Mouse (Mus musculus): ENCODE data around the gene Polr3e. TPM values are rescaled to one million over a fixed set of nuclear protein-coding genes. Genes with fewer than 3 reads are reported as not detected.
"Not testable (repeated sequence)": the region's sequence is repeated elsewhere in the genome, so short reads cannot be mapped to it uniquely, and the experiment has no call there.

Polr3e gene
- total and polyA plus RNA-seq, 3 experiments: 39.1 to 50.1 TPM; not detected in 1

- peak; percentile 96 for TF ChIP-seq TBP (IDR thresholded peaks at IDR 0.05; ENCODE audit: low read depth, low read length)
- H3K27ac ChIP-seq (ENCODE audit: control insufficient read depth, low read depth, low read length); H3K4me3 ChIP-seq (ENCODE audit: control insufficient read depth in 1 of 2, insufficient read depth in 1 of 2, low read depth in 2 of 2, low read length in 2 of 2); H3K36me3 ChIP-seq (ENCODE audit: control insufficient read depth in 1 of 2, insufficient read depth in 2 of 2, low read length in 2 of 2); H3K4me1 ChIP-seq (ENCODE audit: control insufficient read depth in 1 of 2, insufficient read depth in 2 of 2, low read length in 2 of 2); H3K9me3 ChIP-seq (replicated peaks; ENCODE audit: insufficient read depth, low read length); H3K79me2 ChIP-seq (ENCODE audit: control insufficient read depth, insufficient read depth, low read length, poor library complexity); H3K9ac ChIP-seq (ENCODE audit: control insufficient read depth, low read depth, low read length, poor library complexity, severe bottlenecking); H3K27me3 ChIP-seq (ENCODE audit: control insufficient read depth in 1 of 2, insufficient read depth in 2 of 2, low read length in 2 of 2): not testable (repeated sequence)
- peak; percentile 28 for DNase-seq (ENCODE audit: low read depth, low spot score)
Measured at GRCm38 (mm10) chr7:120953591-120953990, 36.0 kb downstream of the Polr3e start.

GRCm38 (mm10) chr7:120960116-120960515 is 42.6 kb downstream of the Polr3e start:
- H3K4me3 ChIP-seq (ENCODE audit: control insufficient read depth in 1 of 2, insufficient read depth in 1 of 2, low read depth in 2 of 2, low read length in 2 of 2): no peak overlapping the region
- no peak for DNase-seq (ENCODE audit: low read depth, low spot score)
- H3K79me2 ChIP-seq (ENCODE audit: control insufficient read depth, insufficient read depth, low read length, poor library complexity): no peaks in the 10 kb centered on the region
- TF ChIP-seq CHD2 (IDR thresholded peaks at IDR 0.05; ENCODE audit: low read length) (no peak), MAX (IDR thresholded peaks at IDR 0.05; ENCODE audit: low read length) (no peak), RCOR1 (IDR thresholded peaks at IDR 0.05; ENCODE audit: low read depth, low read length) (no peak), POLR2AphosphoS5 (IDR thresholded peaks at IDR 0.05; ENCODE audit: borderline replicate concordance, low read depth, low read length) (no peak), TAL1 (IDR thresholded peaks at IDR 0.05; ENCODE audit: low read length) (no peak), POLR2AphosphoS2 (IDR thresholded peaks at IDR 0.05; ENCODE audit: low read length) (no peak), ZKSCAN1 (IDR thresholded peaks at IDR 0.05; ENCODE audit: low read depth, low read length) (no peak), RAD21 (IDR thresholded peaks at IDR 0.05; ENCODE audit: low read depth, low read length) (no peak)
- H3K27ac ChIP-seq (ENCODE audit: control insufficient read depth, low read depth, low read length): no peak overlapping the region
- H3K27me3 ChIP-seq (ENCODE audit: control insufficient read depth in 1 of 2, insufficient read depth in 2 of 2, low read length in 2 of 2): no peaks in the 10 kb centered on the region
- H3K9ac ChIP-seq (ENCODE audit: control insufficient read depth, low read depth, low read length, poor library complexity, severe bottlenecking): no peak overlapping the region
- no peaks in the 10 kb centered on the region for H3K9me3 ChIP-seq (replicated peaks; ENCODE audit: insufficient read depth, low read length)
- peaks cover 0 to 4% of the 10 kb centered on the region in 2 experiments; a peak in 2 of 4 replicates for H3K36me3 ChIP-seq (ENCODE audit: control insufficient read depth in 1 of 2, insufficient read depth in 2 of 2, low read length in 2 of 2)
- H3K4me1 ChIP-seq (ENCODE audit: control insufficient read depth in 1 of 2, insufficient read depth in 2 of 2, low read length in 2 of 2): no peaks in the 10 kb centered on the region

GRCm38 (mm10) chr7:120960601-120961000 is 43.1 kb downstream of the Polr3e start:
- no peaks in the 10 kb centered on the region for H3K9me3 ChIP-seq (replicated peaks; ENCODE audit: insufficient read depth, low read length)
- no peaks in the 10 kb centered on the region for H3K27me3 ChIP-seq (ENCODE audit: control insufficient read depth in 1 of 2, insufficient read depth in 2 of 2, low read length in 2 of 2)
- H3K9ac ChIP-seq (ENCODE audit: control insufficient read depth, low read depth, low read length, poor library complexity, severe bottlenecking): no peak overlapping the region
- no peak for DNase-seq (ENCODE audit: low read depth, low spot score)
- TF ChIP-seq ETS1 (IDR thresholded peaks at IDR 0.05; ENCODE audit: low read depth, low read length) (no peak), SIN3A (IDR thresholded peaks at IDR 0.05; ENCODE audit: low read length) (no peak), TBP (IDR thresholded peaks at IDR 0.05; ENCODE audit: low read depth, low read length) (no peak), SMC3 (IDR thresholded peaks at IDR 0.05; ENCODE audit: low read depth, low read length) (peak; percentile 43; the same call in 1 of the 2 replicates), NRF1 (IDR thresholded peaks at IDR 0.05; ENCODE audit: insufficient read depth, low read depth, low read length, poor library complexity, severe bottlenecking) (no peak), RAD21 (IDR thresholded peaks at IDR 0.05; ENCODE audit: low read depth, low read length) (peak; percentile 23), MAX (IDR thresholded peaks at IDR 0.05; ENCODE audit: low read length) (no peak), CTCF (IDR thresholded peaks at IDR 0.05 in 2 of 3, conservative IDR thresholded peaks at IDR 0.05 in 1 of 3; ENCODE audit: control insufficient read depth in 1 of 3, insufficient read depth in 1 of 3, low read depth in 2 of 3, low read length in 3 of 3, poor library complexity in 1 of 3, severe bottlenecking in 1 of 3) (peak in 2 of 3 experiments; percentile 19 to 22; a peak in 2 of 6 replicates)
- no peak overlapping the region for H3K27ac ChIP-seq (ENCODE audit: control insufficient read depth, low read depth, low read length)
- H3K4me1 ChIP-seq (ENCODE audit: control insufficient read depth in 1 of 2, insufficient read depth in 2 of 2, low read length in 2 of 2): no peaks in the 10 kb centered on the region
- H3K79me2 ChIP-seq (ENCODE audit: control insufficient read depth, insufficient read depth, low read length, poor library complexity): no peaks in the 10 kb centered on the region
- H3K4me3 ChIP-seq (ENCODE audit: control insufficient read depth in 1 of 2, insufficient read depth in 1 of 2, low read depth in 2 of 2, low read length in 2 of 2): no peak overlapping the region
- peaks cover 0 to 5% of the 10 kb centered on the region in 2 experiments; a peak in 2 of 4 replicates for H3K36me3 ChIP-seq (ENCODE audit: control insufficient read depth in 1 of 2, insufficient read depth in 2 of 2, low read length in 2 of 2)

All from MEL (cell line).